Mouse (Mus musculus) ovary, postnatal 14 days (tissue): Measurements from ENCODE around the gene Pgam1.
"Not testable (repeated sequence)": the region's sequence is repeated elsewhere in the genome, so short reads cannot be mapped to it uniquely, and the experiment has no call there.

Source experiments
- DNase-seq: peaks from one replicate; pipeline ENCODE4 v3.0.0; 2022; ENCODE audit warnings: low spot score

Gene Pgam1

DNA sequence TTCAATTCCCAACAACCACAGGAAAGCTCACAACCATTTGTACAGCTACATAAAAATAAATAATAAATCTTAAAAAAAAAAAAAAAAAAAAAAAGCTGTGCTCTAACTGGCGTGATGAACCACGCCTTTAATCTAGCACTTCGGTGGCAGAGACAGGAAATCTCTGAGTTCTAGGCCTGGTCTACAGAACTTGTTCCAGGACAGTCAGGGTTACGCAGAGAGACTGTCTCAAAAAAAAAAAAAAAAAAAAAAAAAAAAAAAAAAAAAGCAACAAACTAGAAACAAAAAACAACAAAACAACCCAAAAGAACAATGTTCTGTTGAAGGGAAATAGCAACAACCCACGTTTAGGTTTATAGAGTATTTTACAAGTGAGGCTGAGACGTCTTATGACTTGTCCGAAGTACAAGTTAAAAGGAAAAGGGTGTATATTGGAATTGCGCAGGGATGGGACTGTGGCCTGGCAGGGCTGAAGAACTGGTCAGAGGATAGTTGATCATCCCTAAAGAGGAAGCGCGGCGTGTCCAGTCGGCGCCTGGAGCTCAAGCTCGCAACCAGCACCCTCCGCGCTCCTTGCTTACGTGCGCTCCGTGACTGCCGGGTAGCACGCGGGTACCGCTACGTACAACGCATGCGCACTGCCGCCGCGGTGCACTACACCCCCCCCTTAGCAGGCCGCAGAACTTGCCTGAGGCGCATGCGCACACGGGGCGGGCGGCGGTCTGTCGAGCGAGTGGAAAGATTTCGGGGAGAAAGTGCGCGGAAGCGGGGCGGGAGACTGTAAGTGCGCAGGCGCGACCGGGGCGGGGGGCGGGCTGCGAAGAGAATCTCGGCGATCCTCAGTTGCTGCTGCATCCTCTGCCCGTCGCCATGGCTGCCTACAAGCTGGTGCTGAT, at the start of gene Pgam1:
TSS of gene Pgam1 (plus strand) at position 746 of the 896 bp plus-strand sequence.
- peak; percentile 92 for DNase-seq

GRCm38 (mm10) chr19:41866707-41867106, 45.0 kb upstream of the Pgam1 start:
- DNase-seq, result no peak

GRCm38 (mm10) chr19:41869296-41869695, 42.4 kb upstream of the Pgam1 start:
- DNase-seq, result no peak

GRCm38 (mm10) chr19:41869946-41870345, 41.8 kb upstream of the Pgam1 start:
- DNase-seq, result not testable (repeated sequence)

DNA sequence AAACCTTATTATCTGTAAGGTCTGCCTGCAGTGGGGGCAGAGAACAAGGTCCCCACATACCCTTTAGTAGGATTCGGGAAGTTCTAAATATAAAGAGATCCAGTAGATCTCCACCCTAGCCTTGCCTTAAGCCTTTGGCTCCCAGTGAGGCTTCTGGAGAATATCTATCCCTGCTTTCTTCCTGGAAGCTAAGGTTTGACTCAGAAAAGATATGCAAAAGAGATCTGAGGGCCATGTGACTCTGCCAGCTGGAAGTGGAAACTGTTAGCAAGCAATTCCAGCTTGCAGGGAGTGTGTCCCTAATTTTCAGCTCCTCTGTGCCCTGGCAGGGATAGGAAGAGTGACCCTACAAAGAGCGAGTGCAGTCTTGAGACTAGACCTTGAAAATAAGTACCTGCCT, 39.4 kb upstream of the Pgam1 start:
- no peak for DNase-seq

DNA sequence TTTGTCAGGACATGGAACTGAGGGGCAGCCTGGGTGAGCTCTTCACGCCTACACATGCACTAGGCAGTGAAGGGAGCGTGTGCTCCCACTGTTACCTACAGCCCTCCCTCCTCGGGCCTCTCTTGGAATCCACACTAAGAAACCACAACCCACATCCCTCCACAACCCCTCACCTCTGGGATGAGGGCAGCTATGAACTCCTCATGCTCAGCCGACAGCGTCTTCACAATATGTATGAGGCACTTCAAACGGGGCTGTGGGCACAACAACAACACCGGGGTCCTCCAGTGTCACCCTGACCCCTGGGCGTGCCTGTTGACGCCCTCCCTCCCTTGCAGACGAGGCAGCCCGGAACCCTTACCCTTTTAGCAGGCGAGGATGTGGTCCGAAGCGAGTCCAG, 37.4 kb upstream of the Pgam1 start:
- DNase-seq, result no peak

GRCm38 (mm10) chr19:41881842-41882241, 29.9 kb upstream of the Pgam1 start:
- DNase-seq, result no peak

DNA sequence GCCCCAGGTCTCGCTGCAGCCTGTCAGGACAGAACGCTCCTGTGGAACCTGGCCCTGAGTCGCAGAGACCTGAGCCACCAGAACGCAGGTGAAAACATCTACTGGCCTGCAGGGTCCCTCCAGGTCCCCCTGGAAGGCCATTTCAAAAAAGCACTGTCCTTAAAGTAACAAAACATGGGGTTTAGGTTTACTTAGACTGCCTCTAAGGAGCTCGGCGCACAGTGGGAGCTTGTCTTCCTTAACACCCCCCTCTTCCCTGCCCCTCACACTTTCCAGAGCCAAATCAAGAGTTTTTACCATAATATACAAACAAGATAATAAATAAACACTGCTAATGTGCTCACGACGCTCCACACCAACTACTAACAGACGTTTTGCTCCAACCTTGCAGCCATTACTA, 27.8 kb upstream of the Pgam1 start:
- DNase-seq, result no peak

GRCm38 (mm10) chr19:41888191-41888590, 23.5 kb upstream of the Pgam1 start:
- no peak for DNase-seq

- DNase-seq, result no peak
These were observed 16.8 kb upstream of the Pgam1 start for GRCm38 (mm10) chr19:41894959-41895358.

DNA sequence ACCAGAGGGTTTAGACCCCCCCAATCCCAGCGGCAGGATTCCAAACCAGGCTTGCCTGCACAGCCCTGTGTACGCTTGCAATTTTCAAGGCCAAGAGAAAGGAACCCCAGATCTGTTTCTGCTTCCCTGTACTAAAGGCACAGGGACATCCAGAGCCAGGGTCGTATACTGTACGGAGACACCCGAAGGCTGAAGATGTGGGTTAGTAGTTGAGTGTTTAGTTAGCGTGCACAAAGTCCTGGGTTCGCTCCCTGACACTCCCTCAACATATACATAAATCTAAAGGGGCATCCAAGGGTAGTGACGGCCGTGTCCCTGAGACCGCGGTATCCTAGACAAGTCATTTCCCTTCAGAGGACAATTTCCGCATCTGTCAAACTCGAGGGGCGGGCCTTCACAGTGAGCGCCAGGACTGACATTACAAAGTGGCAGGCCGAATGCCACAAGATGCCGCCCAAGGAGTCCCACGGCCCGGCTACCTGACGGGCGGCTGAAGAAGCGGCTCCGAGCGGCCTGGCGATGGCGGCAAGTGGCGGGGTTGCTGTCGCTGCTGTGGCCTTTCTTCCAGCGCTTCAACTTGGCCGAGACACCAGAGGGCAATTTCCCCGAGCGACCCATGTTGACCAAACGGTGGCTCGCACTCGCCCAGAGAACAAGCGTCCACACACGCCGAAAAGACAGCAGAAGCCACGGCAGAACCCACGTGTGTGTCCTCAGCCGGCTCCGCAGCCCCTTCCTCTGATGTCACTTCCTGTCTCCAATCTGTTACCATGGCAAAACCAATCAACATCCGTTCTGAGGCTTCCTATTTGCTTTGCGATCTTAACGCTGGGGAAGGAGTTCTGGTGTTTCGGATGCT, 16.0 kb upstream of the Pgam1 start, which contains the start of gene Rrp12:
TSS of gene Rrp12 (minus strand) at position 714 of the 859 bp plus-strand sequence.
- peak; percentile 69 for DNase-seq

DNA sequence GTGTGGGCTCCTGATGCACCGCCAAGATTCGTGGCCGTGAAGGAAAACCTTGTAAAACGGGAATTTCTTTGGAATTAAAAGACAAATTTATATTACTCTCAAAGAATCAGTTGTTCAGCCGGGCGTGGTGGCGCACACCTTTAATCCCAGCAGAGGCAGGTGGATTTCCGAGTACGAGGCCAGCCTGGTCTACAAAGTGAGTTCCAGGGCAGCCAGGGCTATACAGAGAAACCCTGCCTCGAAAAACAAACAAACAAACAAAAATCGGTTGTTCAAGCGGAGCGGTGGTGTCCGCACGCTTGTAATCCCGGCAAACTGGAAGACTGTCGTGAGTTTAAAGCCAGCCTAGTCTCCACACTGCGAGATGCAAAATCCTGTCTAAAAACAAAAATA, 15.4 kb upstream of the Pgam1 start:
- no peak for DNase-seq

DNA sequence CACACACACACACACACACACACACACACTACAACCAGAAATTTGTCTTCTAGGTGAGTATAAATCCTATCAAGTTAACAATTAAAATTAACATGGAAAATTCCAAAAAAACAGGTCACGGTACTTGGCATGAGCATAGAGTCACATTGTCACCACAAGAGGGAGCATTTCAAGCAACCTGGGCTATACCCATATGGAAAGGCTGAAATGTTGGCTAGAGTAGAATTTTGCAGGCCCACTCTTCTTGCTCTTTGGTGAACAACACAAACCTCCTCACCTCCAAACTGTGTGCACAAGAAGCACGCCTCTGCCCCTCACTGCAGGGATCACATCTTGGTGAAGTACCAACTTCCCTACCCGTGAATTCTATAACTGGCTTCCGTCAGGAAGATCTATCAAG, 12.9 kb upstream of the Pgam1 start:
- peak; percentile 15 for DNase-seq

- no peak for DNase-seq
These were observed 11.1 kb upstream of the Pgam1 start for GRCm38 (mm10) chr19:41900495-41901090.

DNA sequence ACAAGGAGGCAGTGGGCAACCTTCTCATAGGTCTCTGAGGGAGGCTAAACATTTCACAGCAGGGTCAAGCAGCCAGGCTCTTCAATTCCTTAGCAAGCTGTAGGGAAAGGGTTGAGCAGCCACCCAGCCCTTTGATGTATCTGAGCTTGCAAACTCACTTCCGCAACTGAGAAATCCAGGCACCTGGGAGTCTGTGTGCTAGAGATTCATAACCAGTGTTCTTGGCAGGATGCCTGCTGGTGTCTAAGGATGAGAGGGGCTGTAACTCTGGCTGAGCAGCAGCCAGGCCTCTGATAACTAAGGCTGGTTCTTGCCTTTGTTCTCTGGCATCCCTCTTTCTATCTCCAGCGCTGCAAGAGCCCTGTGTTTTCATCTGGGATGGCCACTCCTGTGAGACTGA, 10.0 kb upstream of the Pgam1 start:
- no peak for DNase-seq

DNA sequence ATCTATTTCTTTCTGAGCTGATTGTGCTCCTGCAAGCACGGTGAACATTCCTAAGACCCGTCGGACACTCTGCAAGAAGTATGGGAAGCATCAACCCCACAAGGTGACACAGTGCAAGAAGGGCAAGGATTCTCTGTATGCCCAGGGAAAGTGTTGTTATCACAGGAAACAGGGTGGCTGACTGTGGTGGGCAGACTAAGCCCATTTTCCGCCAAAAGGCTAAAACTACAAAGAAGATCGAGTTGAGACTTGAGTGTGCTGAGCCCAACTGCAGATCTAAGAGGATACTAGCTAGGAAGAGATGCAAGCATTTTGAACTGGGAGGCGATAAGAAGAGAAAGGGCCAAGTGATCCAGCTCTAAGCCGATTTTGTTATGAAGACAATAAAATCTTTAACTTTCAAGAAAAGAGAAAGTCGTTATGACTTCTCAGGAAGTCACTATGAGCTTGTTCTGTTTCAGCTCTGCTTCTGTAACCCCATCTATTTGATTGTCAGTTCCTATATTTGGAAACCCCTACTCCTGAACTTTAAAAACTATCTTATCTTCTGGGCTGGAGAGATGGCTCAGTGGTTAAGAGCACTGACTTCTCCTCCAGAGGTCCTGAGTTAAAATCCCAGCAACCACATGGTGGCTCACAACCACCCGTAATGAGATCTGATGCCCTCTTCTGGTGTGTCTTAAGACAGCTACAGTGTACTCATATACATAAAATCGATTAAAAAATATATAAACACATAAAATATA, 8.7 kb upstream of the Pgam1 start:
- no peak for DNase-seq

- DNase-seq, result no peak
These were observed 6.5 kb upstream of the Pgam1 start for GRCm38 (mm10) chr19:41905246-41905645.

GRCm38 (mm10) chr19:41906311-41907078, 5.2 kb upstream of the Pgam1 start:
- DNase-seq, result no peak

DNA sequence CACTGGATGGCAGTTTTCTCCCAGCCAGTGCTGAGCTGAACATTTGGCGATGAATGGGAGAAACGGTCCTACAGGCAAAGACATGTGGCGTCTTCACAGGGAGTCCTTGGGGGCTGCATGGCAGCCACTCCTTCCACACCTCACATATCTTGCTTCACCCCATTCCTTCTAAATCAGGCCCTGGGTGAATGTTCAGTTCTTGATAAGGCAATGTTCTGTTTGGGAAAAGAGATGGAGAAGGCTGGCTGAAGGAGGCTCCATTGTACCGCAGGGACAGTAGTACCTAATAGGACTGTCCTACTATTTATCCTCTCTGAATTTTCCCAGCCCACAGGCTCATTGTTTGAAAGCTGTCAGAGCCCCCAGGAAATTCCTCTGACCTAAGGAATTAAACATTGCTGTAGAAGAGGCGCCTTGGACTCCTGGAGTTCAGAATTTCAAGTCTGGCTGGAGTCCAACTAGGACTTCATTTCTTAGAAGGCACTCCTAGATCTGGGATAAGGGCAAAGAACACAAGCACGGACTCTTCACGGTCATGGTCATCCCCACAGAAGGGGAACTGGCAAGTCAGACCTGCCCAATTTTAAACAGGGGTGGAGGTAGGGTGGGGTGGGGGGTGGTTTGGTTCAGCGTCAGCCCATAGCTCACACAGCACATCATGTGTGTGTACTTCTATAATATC, 4.5 kb upstream of the Pgam1 start:
- no peak for DNase-seq

DNA sequence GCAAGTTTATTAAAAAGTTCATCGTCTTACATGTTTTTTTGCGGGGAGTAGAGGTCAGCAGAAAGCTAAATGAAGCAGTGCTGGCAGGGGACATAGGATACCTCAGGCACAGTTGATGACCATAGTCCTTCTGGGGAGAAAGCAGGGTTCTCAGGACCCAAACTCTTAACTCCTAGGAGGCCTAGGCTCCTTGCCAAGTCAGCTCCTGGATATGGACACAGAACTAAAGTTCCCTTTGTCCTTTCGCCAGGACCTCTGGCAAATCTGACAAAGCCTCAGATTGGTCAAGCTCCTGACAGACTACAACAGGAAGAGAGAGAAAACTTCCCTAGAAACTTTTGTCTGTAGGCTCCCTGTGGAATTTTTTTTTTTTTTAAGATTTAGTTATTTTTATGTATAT, 3.0 kb upstream of the Pgam1 start:
- no peak for DNase-seq
